Mouse (Mus musculus) T-cell, adult 2 months (primary cell): Measurements from ENCODE around the gene Cacna1i.

ENCODE experiments used
- DNase-seq: peaks from one replicate; pipeline ENCODE4 v3.0.0; 2022; ENCODE audit warnings: low spot score

Cacna1i gene

DNA sequence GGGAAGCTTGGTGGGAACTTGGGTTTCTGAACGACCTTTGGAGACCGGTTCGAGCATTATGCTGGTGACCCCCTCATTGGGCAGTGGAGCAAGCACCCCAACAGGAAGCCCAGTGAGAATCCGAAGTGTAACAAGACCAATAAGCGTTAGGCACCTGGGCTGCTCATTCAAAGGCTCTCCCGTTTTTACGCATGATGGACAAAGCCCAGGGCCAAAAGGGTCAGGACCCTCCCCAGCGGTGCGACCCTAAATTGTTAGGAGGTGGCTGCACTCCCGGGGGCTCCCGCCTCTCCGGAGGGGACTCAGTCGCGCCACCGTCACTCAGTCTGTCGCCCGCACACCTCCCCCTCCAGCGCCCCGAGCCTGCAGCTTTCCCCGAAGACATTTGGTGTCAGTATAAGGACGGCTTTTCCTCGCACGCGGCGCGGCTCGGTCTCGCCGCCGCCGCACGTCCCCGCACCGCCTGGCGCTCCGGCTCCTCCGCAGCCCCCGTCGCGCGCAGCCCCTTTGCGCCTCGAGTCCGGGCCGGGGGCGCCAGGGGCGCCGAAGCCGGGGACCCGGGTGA lies at the start of gene Cacna1i:
Gene Cacna1i, plus strand, starts transcription at position 388 of the 565 bp plus-strand sequence.
- peak; percentile 15 for DNase-seq

DNA sequence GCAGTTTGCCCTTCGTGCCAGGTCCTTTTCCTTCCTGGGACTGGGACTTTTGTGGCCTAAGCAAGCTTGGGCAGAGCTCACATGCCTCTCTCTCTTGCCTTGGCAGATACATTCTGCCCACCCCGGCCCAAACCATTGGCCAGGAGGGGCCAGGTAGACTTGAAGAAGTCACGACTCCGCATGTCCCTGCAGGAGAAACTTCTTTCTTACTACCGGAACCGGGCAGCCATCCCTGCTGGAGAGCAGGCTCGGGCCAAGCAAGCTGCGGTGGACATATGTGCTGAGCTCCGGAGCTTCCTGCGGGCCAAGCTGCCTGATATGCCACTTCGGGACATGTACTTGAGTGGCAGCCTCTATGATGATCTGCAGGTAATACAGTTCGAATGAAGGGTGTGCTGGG lies 38.9 kb upstream of the Cacna1i start:
- no peak for DNase-seq

DNA sequence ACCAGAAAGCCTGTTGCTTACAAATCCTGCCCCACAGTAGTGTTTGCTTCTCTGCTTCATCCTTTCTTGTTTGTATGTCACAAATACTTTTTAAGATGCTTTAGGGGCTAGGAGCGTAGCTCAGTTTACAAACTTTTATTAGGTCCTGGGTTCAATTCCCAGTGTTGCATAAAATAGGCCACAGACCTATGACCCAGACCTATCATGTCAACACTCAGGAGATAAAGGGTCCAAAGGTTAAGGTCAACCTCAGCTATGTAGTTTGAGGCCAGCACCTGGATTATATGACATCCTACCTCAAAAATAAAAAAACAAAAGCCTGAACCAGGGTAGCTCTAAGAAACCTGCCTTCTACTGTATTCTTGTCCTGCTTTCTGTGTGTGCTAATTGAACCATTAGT lies 38.4 kb upstream of the Cacna1i start:
- DNase-seq: no peak

DNA sequence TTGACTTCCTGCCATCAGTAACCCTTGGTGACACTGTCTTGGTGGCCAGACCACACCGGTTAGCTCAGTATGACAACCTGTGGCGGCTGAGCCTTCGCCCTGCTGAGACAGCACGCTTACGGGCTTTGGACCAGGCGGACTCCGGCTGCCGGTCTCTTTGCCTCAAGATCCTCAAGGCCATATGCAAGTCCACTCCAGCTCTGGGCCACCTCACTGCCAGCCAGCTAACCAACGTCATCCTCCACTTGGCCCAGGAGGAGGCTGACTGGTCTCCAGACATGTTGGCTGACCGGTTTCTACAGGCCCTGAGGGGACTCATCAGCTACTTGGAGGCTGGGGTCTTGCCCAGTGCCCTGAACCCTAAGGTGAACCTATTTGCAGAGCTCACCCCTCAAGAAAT lies 37.4 kb upstream of the Cacna1i start:
- DNase-seq: no peak

DNA sequence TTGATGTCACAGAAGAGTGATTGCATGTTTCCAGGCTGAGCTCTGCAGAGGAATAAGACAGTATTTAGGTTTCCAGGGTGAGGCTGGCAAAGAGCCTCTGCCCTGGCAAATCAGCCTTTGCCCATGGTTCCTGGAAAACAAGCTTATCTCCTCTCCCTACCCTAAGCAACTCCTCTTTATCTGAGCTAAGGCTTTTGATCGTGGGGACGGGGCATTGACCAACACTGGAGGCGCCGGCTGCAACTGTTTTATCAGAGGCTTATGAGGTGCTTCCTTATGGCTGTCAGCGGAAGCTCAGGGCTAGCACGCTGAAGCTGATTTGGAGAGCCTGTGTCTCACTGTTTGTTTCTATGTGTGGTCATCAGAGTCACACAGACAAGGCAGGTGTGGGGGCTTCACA lies 36.5 kb upstream of the Cacna1i start:
- DNase-seq: no peak

DNA sequence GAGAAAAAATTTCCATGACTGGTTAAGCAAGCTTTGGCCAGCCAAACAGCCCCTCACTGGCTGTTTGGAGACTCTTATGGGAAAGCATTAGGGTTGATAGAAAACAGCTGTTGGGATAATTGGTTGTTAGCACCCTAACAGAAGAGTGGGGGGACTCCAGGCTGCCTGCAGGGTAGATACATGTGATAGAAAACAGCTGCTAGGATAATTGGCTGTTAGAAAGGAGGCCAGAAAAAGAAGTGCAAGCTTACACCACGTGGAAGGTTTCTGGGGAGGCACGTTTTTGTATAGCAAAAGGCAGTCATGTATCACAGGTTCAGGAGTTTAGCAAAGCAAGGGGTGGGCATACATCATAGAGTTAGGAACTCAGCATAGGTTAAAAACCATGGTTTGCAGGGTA lies 33.5 kb upstream of the Cacna1i start:
- no peak for DNase-seq

DNA sequence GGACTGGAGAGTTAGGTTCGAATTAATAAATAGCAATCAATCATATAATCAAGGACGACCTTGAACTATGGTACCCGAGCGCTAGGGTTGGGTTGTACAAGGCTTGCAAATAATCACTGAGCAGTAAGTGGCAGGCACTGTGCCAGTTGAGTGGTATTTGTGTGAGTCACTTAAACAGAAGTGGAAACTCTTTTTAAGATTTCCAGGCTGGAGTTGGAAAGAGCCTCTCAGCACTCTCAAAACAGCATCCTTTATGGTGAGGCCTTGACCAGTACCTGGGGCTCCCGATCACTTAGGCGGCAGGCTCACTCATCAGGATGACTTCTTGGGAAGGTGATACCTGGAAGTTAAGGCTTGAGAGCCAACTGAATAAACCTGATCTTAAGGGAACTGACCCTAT lies 32.8 kb upstream of the Cacna1i start:
- no peak for DNase-seq

DNA sequence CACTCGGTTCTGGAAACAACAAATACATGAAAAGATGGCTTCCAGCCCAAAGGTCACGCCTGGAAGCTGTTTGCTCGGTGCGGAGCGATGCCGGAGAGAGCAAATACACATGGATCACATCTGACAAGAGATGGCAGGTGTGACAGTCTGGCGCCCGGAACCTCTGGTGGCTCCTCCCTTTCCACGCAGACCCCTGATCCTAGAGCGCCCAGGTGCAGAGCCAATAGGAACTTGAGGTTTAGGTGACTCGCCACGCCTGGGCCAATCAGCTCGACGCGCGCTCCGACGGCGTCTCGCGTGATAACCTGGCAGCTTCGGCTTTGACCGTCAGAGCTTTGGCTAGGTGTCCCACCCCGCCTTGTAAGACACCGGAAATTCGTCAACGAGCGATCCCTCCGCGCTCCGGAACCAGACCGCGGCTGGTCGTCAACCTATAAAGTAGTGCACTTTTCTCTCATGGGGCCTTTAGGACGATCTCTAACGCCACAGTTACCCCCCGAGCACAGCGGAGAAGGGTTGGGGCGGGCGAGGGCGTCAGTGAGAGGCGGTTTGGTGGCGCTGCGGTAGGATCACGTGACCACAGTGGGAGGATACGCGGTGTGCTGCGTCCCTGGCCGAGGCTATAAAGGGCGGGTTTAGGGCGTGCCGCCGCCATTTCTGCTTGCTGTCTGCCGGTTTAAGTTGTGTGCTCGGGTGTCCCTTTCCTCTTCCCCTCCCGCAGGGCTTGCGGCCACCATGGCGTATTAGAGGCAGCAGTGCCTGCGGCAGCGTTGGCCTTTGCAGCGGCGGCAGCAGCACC lies 32.0 kb upstream of the Cacna1i start, which contains the start of gene Atf4:
Gene Atf4, plus strand, starts transcription at position 338 of the 799 bp plus-strand sequence.
- peak; percentile 99 for DNase-seq

DNA sequence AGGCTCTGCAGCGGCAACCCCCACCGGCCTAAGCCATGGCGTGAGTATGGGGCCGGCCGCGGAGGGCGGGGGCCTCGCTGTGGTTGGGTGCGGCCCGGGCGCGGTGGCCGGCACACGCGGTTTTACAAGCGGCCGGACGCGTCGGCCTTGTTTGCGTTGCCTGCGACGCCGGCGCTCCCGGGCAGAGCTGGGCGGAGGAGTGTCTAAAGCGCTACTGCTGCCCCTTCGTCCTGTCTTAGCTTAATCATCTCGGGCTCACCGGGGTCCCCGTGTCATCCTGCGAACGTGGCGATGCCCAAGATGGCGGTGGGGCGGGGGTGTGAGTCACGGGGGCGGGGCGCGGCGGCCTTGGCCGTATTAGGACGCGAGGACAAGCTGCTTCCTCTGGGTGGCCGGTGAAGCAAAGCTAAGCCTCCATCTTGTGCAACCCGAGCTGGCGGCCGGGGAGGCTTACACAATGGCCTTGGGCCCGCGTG lies 31.4 kb upstream of the Cacna1i start:
- peak; percentile 44 for DNase-seq

DNA sequence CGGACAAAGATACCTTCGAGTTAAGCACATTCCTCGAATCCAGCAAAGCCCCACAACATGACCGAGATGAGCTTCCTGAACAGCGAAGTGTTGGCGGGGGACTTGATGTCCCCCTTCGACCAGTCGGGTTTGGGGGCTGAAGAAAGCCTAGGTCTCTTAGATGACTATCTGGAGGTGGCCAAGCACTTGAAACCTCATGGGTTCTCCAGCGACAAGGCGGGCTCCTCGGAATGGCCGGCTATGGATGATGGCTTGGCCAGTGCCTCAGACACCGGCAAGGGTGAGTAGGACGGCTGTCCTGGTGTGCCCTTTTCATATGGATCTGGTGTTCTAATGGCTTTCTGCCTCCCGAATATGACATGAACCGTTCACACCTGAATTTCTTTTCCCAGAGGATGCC lies 30.8 kb upstream of the Cacna1i start:
- no peak for DNase-seq

DNA sequence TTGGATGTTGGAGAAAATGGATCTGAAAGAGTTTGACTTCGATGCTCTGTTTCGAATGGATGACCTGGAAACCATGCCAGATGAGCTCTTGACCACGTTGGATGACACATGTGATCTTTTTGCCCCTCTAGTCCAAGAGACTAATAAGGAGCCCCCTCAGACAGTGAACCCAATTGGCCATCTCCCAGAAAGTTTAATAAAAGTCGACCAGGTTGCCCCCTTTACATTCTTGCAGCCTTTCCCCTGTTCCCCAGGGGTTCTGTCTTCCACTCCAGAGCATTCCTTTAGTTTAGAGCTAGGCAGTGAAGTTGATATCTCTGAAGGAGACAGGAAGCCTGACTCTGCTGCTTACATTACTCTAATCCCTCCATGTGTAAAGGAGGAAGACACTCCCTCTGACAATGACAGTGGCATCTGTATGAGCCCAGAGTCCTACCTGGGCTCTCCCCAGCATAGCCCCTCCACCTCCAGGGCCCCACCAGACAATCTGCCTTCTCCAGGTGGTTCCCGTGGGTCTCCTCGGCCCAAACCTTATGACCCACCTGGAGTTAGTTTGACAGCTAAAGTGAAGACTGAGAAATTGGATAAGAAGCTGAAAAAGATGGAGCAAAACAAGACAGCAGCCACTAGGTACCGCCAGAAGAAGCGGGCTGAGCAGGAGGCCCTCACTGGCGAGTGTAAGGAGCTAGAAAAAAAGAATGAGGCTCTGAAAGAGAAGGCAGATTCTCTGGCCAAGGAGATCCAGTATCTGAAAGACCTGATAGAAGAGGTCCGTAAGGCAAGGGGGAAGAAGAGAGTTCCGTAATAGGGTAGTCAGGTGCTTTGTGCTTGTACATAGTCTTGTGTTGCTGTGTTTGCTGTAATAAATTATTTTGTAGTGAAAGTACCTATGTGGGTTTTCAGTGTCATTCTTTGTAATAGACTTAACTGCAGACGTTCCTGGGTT lies 30.1 kb upstream of the Cacna1i start:
- DNase-seq: peak; percentile 12

DNA sequence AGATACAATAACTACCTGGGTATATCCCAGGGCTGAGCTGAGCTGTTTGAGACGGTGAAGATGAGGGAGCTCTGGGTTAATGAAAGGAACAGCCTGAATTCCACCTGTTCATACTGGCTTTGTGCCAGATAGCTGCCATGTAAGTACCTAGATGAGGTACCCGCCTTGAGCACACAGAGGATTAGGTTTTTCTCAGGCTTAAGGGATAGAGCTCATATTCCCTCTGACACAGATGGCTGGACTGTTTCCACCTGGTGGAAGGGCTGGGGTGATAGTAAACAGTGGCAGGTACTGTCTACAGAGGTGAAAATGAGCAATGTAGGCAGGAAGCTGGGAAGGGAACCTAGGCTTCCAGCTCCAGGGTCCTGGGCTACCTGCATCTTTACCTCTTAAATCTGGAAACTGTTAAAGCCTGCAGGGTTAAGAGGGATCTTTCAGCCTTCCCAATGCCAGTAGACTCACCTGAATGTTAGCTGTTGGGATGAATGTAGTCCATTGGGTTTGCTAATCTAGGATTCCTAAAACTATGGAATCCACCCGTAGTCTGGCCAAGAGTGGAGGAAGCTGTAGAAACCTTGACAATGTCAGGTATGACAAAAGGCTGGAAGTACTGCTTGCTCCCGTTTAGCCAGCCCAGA lies 29.3 kb upstream of the Cacna1i start:
- peak; percentile 16 for DNase-seq

DNA sequence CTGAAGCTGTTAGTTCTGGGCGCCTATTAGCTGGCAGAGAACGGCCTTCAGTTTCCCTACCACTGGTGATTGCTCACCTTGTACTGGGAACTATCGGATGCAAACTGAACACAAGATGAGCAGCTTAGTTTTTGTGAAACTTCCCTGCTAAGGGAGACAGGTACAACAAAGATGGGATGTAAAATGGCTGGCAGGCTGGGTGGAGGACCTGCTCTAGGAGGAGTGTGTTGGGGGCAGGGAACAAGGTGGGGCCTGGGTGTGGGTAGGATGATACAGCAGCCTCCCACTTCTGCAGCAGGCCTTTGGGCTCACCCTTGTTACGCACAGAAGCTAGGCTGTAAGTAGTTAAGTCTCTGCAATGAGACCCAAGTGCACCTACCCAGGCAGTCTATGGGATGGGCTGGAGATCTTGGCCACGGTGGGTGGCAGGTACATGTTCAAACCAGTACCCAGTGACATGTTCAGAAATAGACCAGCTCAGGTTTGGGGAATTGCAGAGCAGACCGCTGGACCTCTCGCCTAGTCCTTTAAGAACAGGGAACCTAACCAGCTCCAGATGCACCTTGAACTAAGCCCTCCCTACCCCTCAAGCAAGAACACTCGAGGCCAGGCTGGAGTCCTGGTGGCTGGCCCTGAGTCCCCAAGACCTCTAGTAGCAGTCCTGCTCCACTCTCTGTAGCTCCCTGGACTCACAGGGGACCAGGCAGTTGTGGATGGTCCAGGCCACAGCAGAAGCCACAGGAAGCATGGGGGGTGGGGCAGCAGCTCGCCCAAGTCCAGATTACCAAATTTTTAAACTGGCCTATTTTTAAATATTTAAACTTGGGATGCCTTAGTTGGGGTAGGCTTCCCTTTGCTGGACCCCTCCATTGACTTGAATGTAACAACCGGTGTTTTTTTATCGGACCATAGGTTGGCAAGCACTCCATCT lies 28.5 kb upstream of the Cacna1i start:
- DNase-seq: peak; percentile 19

DNA sequence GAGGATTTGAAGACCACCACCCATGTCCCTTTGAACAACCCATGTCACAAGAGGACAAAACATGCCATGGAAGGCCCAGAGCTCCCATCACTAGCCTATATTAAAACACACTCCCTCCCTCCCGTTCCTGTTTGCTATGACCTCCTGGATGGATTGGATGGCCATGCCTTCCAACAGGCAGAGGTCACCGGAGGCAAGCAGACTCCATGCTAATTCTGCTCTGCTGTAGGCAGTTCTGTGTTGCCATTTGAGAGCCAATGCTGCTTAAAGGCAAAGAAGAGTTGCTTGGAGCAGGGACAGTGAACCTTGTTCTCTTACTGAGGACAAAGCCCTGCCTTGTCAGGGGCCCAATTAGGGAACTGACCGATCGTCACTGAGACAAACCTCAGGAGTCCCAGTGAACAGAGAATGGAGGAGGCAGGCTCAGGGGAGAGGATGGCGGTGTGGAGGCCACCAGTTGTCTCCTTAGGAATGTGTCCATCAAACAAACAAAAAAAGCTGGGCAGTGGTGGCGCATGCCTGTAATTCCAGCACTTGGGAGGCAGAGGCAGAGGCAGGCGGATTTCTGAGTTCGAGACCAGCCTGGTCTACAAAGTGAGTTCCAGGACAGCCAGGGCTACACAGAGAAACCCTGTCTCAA lies 27.5 kb upstream of the Cacna1i start:
- DNase-seq: no peak

DNA sequence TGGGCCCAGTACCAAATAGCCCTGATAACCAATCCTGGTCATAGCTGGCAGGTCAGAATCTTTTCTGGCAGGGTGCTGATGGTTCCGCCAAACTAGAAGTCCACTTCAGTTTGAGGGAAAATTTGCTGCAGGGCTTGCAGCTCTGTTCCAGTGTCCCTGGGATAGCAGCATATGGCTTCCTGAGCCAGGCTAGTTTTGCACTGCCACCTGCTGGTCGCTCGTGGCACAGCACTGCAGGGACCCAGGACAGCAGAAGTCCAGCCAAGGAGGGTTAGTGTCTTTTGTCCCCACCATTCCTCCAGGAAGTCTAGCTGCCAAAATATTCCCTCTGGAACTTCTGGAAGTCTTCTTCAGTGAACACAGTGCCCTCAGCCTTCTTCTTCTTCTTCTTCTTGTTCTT lies 26.4 kb upstream of the Cacna1i start:
- peak; percentile 67 for DNase-seq

DNA sequence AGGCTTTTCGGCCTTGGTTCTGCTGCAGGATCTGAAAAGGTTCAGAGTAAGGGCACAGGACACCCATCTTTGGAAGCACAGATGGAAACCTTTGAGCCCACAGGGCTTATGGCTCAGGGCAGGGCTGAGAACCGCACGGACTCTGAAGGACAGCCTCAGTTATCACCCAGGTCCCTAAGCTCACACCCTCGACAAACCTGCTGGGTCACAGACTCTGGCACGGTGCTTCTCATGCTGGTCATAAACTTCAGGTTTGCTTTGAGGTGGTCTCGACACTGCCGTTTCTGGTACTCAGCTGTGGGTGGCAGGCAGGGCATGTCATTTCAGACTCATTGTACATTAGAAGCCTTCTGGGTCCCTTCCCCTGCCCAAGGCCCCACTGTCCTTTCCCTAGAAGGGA lies 25.9 kb upstream of the Cacna1i start:
- DNase-seq: no peak

DNA sequence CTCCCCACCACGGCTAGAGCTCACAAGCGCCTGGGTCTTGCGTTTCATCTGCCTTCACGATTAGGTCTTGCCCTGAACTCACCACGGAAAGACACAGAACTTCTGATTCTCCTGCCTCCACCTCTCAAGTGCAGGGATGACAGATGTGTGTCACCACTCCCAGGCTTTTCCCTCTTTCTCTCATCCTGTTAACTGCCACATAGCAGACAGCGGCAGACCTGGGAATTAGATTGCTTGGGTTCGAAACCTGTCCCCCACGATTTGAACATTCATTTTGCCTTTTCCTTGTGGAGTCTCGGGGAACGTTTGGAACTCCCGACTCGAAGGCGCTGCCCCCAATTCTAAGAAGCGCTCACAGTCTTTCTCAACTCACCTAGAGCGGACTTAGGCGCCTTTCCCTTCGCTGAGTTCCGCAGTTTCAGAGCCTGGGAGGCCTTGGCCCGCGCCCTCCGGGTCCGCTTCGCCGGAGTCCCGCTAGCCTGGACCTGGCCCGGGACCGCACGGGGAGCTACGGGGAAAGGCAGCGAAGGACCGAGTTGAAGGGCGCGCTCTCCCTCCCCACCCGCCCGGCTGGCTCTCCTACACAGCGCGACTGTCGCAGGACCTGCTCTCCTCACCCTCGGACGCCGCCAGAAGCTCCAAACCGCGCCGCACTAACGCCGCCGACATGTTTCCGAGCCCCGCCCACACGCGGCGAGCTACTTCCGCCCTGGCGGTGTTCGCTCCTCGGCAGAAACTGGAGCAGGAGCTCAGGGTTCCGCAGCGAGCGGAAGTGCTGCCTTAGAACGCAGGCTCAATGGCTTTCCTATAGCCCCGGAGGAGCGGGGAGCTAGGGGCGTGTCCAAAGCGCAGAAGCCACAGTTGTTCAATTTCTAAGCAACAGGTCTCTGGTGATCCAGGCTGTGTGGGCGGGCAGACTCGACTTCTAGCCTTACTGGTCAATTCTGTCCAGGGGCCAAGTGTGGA lies 23.1 kb upstream of the Cacna1i start, which contains the start of gene Rps19bp1:
Gene Rps19bp1, minus strand, starts transcription at position 706 of the 966 bp plus-strand sequence.
- peak; percentile 91 for DNase-seq

DNA sequence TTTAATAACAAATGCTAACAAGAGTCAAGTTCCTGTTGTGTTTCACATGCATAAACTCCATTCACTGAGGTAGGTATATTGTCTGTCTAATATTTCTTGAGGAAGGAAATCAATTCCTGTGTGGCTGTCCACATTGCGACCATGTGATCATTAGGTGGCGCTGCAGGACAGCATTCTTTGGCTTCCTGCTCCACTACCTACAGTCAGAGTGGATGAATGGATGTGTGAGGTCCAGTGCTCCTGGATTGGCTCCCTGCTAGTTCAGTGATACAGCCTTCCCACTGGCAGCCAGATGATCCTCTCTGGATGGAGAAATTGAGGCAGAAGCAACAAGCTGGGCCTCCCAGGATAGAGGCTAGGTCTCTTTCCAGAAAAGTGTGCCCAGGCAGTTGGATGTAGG lies 20.8 kb upstream of the Cacna1i start:
- DNase-seq: peak; percentile 62

DNA sequence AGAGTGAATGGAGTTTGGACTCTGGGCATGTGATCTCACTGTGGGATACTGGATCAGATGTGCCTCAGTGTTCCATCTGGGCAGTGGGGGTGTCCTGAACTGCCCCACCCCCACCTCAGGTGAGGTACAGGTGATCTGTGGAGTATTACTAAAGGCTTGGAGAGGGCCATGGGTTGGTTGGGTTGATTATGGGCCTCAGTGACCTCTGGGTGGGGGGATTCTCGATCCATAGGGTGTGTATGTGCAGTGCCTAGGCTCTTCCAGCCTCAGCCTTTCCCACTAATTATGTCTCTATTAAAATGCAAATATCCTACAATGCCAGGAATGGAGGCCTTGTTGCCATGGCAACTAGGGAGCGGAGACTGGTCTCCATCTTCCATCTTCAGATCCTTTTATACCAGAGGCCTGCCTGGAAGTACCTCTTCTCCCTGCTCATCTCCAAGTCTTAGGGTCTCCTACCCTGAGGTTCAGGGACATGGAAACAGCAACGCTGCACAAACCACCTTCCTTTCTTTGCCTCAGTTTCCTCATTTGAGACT lies 15.1 kb upstream of the Cacna1i start:
- DNase-seq: no peak
